Mouse (Mus musculus) testis, adult 2 months (tissue): Measurements from ENCODE around the gene Pard3b. TPM values are rescaled to one million over a fixed set of nuclear protein-coding genes. Genes with fewer than 3 reads are reported as not detected.

Experiments used
- H3K27ac ChIP-seq: fragments of 200-500 bp; 2 replicates; pipeline ENCODE4 v1.5.1; 2012; ENCODE audit warnings: low read depth, low read length; ENCODE audit not compliant: control insufficient read depth, insufficient read depth
- H3K27me3 ChIP-seq: fragments of 200-500 bp; 2 replicates; pipeline ENCODE4 v1.6.1; 2012; ENCODE audit warnings: mild to moderate bottlenecking, low read length, moderate library complexity; ENCODE audit not compliant: control insufficient read depth, insufficient read depth
- H3K36me3 ChIP-seq: fragments of 200-500 bp; 2 replicates; pipeline ENCODE4 v1.6.1; 2012; ENCODE audit warnings: mild to moderate bottlenecking, low read length; ENCODE audit not compliant: control insufficient read depth, insufficient read depth
- H3K4me1 ChIP-seq: fragments of 200-500 bp; 2 replicates; pipeline ENCODE4 v1.6.1; 2012; ENCODE audit warnings: low read length; ENCODE audit not compliant: control insufficient read depth, insufficient read depth
- H3K4me3 ChIP-seq: fragments of 200-500 bp; 2 replicates; pipeline ENCODE4 v1.5.1; 2012; ENCODE audit warnings: low read depth, mild to moderate bottlenecking, low read length, moderate library complexity, mixed read lengths; ENCODE audit not compliant: control insufficient read depth
- CTCF ChIP-seq: fragments of 200-500 bp; IDR thresholded peaks from 2 replicates; pipeline ENCODE4 v1.5.1; 2012; ENCODE audit warnings: low read depth, mild to moderate bottlenecking, inconsistent platforms, low read length, moderate library complexity; ENCODE audit not compliant: control insufficient read depth, insufficient read depth, insufficient replicate concordance
- POLR2A ChIP-seq: fragments of 200-500 bp; IDR thresholded peaks from 2 replicates; pipeline ENCODE4 v1.6.1; 2012; ENCODE audit warnings: low read depth, mild to moderate bottlenecking, inconsistent platforms, low read length, moderate library complexity; ENCODE audit not compliant: control insufficient read depth
- polyA plus RNA-seq: library from polyadenylated mRNA; depleted of rRNA; stranded (reverse); fragments of >200 nt; gene quantifications from 2 replicates; pipeline ENCODE4 v1.2.3, GENCODE M21; 2012

Pard3b gene
- polyA plus RNA-seq, 1 experiment: 1.3 TPM

- no peak for TF ChIP-seq POLR2A
- no peak for TF ChIP-seq CTCF
- H3K4me1 ChIP-seq: no peaks in the 10 kb centered on the region
- no peak overlapping the region for H3K27ac ChIP-seq
- no peak overlapping the region for H3K4me3 ChIP-seq
- no peaks in the 10 kb centered on the region for H3K36me3 ChIP-seq
- no peaks in the 10 kb centered on the region for H3K27me3 ChIP-seq
Observed at GRCm38 (mm10) chr1:62422896-62423650, 784.4 kb downstream of the Pard3b start.

GRCm38 (mm10) chr1:62425369-62425768 is 786.7 kb downstream of the Pard3b start:
- Histone ChIP-seq H3K27me3 (no peaks in the 10 kb centered on the region), H3K4me1 (no peaks in the 10 kb centered on the region), H3K36me3 (no peaks in the 10 kb centered on the region), H3K4me3 (no peak overlapping the region), H3K27ac (no peak overlapping the region)
- TF ChIP-seq POLR2A: no peak
- no peak for TF ChIP-seq CTCF

GRCm38 (mm10) chr1:62428736-62429135 is 790.1 kb downstream of the Pard3b start:
- Histone ChIP-seq H3K27me3 (no peaks in the 10 kb centered on the region), H3K36me3 (no peaks in the 10 kb centered on the region), H3K4me3 (no peak overlapping the region), H3K4me1 (no peaks in the 10 kb centered on the region), H3K27ac (no peak overlapping the region)
- TF ChIP-seq CTCF: no peak
- no peak for TF ChIP-seq POLR2A

- Histone ChIP-seq H3K4me1 (no peaks in the 10 kb centered on the region), H3K27me3 (no peaks in the 10 kb centered on the region), H3K27ac (no peak overlapping the region), H3K4me3 (no peak overlapping the region), H3K36me3 (no peaks in the 10 kb centered on the region)
- TF ChIP-seq CTCF: no peak
- no peak for TF ChIP-seq POLR2A
Observed at GRCm38 (mm10) chr1:62429333-62430182, 790.9 kb downstream of the Pard3b start.

- H3K36me3 ChIP-seq: no peaks in the 10 kb centered on the region
- no peak for TF ChIP-seq CTCF
- no peak for TF ChIP-seq POLR2A
- no peak overlapping the region for H3K27ac ChIP-seq
- no peaks in the 10 kb centered on the region for H3K4me1 ChIP-seq
- no peak overlapping the region for H3K4me3 ChIP-seq
- no peaks in the 10 kb centered on the region for H3K27me3 ChIP-seq
Observed at GRCm38 (mm10) chr1:62431054-62431453, 792.4 kb downstream of the Pard3b start.

- H3K4me1 ChIP-seq: no peaks in the 10 kb centered on the region
- no peak overlapping the region for H3K27ac ChIP-seq
- no peaks in the 10 kb centered on the region for H3K27me3 ChIP-seq
- no peak overlapping the region for H3K4me3 ChIP-seq
- no peaks in the 10 kb centered on the region for H3K36me3 ChIP-seq
- TF ChIP-seq POLR2A: no peak
- TF ChIP-seq CTCF: no peak
Observed at GRCm38 (mm10) chr1:62433891-62434290, 795.3 kb downstream of the Pard3b start.

GRCm38 (mm10) chr1:62435844-62436243 is 797.2 kb downstream of the Pard3b start:
- Histone ChIP-seq H3K27ac (no peak overlapping the region), H3K4me3 (no peak overlapping the region), H3K27me3 (no peaks in the 10 kb centered on the region), H3K4me1 (no peaks in the 10 kb centered on the region), H3K36me3 (no peaks in the 10 kb centered on the region)
- TF ChIP-seq CTCF (no peak), POLR2A (no peak)
